Mouse (Mus musculus) frontal cortex, postnatal 14 days (tissue): Measurements from ENCODE around the gene Myo3b.
A peak's percentile ranks its signal among the peaks of the same experiment; 100 is the strongest.

Experiments
- DNase-seq, 2 experiments: peaks; one replicate each; pipeline ENCODE4 v3.0.0; 2022; ENCODE audit warnings: low spot score in 2 of 2

The Myo3b gene

DNA sequence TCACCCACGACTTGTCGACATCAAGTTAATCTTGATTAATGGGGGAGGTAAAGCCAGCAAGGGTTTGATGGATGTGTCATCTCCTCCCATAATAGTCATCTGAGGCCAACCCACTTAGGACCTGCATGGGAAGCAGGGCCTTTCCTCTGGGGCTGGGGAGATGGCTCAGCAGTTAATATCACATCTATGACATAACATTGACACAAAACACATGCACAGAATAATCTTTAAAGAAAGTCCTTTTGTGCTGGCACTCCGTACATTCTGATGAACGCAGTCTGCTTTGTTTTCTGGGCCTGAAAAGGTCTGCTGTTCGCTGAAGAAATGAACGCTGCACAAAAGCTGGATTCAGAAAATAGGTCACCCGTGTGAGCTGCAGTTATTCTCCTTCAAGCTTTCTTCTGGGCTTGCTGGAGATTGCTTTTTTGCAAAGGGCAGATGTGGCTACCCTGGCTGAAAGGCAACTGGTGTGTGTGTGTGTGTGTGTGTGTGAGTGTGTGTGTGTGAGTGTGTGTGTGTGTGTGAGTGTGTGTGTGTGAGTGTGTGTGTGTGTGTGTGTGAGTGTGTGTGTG, 26.9 kb downstream of the Myo3b start:
- no peak for DNase-seq

DNA sequence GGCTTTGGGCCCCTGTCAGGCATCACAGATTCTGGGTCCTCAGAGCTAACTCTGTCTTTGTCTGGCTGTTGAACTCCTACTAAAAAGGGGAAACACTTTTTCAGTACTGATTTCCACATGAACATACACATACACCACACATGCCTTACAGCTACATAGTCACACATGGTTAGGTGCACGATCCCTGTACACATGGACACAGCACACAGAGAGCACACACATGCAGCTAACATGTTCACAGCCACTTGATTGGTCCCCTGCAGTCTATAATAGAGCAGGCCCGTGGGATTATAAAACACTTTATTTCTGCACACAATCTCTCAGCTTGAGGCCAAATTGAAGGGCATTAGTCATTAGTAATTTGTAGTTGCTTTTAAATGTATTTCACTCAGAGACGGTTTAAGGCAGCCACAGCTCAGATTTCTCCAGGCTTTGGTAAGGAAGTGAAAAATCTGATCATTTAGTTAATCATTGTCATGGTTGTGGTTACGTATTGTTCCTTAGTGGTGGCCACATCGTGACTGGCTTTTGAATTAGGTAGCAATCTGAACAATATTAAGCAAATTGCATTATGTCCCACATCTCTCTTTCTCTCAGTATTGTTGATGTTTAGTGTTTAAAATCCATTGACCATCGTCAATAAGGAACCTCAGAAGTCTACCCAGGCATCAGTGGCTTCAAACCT, 27.6 kb downstream of the Myo3b start:
- DNase-seq = no peak

GRCm38 (mm10) chr2:70069861-70070260, 30.9 kb downstream of the Myo3b start:
- DNase-seq = no peak

- DNase-seq = no peak
Observed at GRCm38 (mm10) chr2:70083444-70084020, 44.6 kb downstream of the Myo3b start.

- DNase-seq = no peak
Observed at GRCm38 (mm10) chr2:70091261-70091660, 52.3 kb downstream of the Myo3b start.

GRCm38 (mm10) chr2:70091801-70092522, 53.0 kb downstream of the Myo3b start:
- DNase-seq = no peak

GRCm38 (mm10) chr2:70092665-70093064, 53.7 kb downstream of the Myo3b start:
- no peak for DNase-seq

DNA sequence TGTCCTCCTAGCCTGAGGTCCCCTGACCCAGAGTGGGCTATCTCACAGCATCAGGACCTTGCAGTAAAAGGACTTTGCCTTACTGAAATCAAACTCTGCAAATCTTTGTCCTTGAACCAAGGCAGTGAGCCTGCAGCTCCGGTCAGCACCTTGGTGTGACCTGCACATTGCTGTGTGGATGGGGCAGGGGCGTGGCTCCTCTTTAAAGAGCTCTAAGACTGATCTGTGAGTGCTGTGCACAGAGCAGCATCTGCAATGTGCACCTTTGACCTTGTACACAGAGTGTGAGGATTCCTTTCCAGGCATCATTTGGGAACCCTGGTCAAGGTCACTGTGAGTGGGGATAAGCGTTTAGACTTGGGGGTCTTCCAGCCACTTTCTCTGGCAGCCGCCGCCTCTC, 55.5 kb downstream of the Myo3b start:
- DNase-seq = no peak

DNA sequence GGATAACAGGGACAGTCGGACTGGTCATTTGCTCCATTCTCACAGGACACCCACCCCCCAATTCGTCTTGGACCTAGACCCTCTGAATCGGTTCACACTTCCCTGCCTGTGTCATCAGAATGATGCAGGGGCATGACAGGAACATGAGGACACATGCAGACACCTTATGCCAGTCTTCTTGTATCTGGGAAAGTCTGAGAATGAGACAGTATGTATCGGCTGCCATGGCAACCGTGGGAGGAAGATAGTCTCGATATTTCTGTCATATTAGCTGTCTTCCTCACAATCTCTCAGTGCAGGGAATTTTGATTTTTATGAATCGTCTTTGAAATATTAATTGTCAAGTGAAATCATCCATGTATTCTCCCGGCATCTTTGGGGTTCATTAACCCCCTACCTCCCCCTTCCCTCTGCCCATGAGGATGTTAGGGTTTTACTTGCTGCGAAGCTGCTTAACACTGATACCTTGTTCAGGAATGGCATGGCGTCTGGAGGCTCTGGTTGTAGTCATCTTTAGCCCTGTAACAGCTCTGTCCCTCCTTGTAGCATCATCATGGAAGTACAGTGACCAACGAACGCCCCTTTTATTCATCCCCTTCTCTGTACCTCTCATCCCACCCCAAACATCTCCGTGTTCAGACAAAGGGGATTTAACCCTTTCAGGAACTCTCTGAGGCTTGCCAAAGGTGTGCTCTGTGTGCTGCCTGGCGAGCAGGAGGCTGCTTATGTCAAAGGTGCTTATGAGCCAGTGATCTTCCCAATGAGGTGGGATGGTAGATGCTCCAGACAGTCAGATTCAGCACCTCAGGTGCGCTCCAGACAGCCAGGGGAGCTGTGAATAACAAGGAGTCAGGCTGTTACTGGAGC, 58.5 kb downstream of the Myo3b start:
- DNase-seq = peak; percentile 38 to 51

DNA sequence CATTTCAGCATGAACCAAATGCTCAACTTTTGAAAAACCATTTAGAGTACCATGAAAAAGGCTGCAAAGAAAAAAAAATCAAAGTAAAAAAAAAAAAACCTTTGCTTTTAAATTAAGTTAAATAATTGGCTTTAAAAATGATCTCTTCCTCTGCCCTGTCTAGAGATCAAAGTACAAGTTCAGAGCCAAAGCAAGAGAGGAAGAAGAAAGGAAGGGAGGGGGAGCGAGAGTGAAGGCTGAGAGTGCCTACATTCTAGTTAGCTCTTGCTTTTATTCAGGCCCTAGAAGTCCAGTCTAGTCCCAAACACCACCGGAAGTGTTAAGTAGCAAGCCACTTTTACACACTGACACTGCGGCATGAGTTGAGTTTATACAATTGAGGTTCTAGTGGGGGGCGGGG, 60.5 kb downstream of the Myo3b start:
- no peak for DNase-seq

DNA sequence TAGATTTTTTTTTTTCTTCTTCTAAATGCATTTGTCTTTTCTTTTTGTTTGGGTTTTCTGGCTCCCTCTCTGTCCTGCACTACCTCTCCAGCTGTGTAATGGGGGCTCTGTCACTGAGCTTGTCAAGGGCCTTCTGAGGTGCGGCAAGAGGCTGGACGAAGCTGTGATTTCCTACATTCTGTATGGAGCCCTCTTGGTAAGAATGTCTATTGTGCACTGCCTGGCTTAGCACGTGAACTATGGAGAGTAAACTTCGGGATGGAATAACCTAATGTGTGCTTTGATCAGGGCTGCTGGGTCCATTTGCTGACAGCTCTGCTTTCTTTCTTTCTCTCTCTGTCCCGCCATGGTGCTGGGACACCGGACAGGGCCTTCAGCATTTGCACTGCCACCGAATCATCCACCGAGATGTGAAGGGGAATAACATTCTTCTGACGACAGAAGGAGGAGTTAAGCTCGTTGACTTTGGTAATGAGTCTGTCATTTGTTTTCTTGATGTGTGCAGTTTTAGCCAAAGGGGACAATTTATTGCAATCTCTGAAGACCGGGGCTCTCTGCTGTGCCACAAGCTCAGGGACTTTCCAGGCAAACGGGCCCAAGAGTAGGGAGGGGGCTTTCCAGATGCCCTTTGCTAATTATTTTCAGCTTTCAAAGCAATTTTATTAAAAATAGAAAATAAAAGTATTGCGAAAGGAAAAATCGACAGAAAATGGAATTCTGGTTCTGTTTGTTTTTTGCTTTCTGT, 66.5 kb downstream of the Myo3b start:
- DNase-seq = no peak

GRCm38 (mm10) chr2:70109010-70109409, 70.1 kb downstream of the Myo3b start:
- no peak for DNase-seq

DNA sequence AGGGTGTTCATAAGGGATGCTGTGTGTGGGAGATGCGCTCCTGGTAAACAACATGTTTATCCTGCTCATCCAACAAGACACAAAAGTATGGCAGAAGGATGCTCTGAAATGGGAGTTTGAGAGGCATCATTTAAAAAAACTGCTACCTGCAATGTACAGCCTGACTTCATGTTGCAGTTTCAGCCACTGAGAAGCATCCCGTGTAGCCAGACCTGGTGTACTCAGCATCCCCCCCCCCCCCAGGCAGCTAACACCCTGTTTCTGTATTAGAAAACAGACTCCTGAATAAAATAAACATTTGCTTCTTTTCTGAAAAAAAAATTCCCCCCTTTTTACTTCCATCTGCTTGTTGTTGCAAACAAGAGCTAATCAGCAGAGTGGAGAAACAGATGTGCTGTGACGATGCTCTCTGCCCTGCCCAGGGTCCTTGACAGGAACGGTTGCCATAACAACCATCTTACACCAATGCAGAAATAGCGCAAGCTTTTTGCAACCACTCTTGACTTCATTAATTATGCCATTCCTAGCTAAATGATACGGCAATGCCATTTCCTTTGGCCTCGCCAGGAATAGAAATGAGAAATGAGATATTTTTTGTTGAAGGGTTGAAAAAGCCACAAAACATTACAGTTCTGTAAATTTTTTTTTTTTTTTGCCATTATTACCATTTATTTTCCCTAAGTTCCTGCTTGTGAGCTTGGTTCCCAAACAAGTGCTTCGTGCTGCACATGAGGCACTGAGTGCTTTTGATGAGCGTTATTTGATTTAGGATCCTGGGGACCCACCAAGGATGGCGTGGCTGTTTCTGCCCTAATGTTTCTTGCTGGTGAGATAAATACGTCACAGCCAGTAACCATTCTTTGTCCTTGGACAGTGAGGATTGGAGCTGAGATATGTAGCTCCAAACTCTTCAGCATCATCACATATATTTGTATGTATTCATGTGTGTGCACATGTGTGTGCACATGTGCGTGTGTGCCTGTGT, 75.2 kb downstream of the Myo3b start:
- DNase-seq = no peak

- DNase-seq = no peak
Observed at GRCm38 (mm10) chr2:70118376-70119264, 79.7 kb downstream of the Myo3b start.

DNA sequence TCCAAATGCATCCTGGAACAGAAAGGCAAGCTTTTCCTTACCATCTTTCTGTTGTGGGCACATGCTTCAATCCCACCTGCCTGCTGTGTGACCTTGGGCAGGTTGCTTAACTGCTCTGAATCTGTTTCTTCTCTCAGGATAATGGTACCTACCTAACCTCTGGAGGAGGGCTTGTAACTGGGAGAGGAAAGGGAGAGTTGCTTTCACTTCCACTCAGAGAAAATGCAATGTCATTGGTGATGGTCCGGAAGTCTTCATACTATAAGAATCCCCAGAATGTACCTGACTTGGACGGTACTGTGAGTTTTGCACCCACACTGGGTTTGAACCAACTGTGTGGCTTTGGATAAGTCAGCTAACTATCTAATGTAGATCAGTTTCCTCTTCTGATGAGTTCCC, 80.3 kb downstream of the Myo3b start:
- DNase-seq = no peak

GRCm38 (mm10) chr2:70126330-70126729, 87.4 kb downstream of the Myo3b start:
- no peak for DNase-seq

- DNase-seq = peak; percentile 83 to 89
Observed at GRCm38 (mm10) chr2:70126783-70127182, 87.9 kb downstream of the Myo3b start.

- no peak for DNase-seq
Observed at GRCm38 (mm10) chr2:70127351-70128148, 88.6 kb downstream of the Myo3b start.
